Mouse (Mus musculus): ENCODE data around the gene Setd7. TPM values are rescaled to one million over a fixed set of nuclear protein-coding genes. Genes with fewer than 3 reads are reported as not detected.

Setd7 gene
- 21.7 and 23.6 TPM in 2 replicates for total RNA-seq (2012; rRNA removed)
- total RNA-seq (2014; rRNA removed) = 16.2 and 16.6 TPM in 2 replicates
- polyA plus RNA-seq (2012; ENCODE audit: insufficient read length, low read depth) = 28.9 and 34.3 TPM in 2 replicates

DNA sequence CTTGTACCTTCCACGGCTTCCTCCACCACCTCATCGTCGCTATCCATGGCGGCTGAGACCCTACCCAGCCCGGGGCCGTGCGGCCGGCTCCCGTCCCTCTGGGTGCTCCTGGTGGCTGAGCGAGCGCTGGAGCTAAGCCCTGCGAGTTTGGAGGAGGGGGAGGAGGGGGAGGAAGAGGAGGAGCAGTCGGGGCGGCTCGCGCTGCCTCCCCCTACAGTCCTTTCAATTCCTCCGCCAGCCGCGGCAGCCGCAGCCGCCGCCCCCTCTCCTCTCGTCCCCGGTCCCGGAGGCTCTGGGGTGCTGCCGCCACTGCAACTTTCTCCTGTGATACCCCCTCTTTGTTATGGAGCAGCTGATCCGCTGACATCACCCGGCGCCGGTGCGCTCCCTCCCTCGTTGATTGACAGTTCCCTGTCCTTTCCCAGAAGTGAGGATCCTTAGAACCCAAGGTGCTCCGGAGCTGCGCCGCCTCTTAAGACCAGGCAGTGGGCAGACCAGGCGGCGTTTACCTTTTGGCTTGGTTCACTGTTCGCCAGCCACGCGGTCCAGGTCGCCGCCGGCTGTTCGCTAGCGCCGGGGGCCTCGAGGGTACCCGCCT is at the start of gene Setd7:
Setd7 (minus strand) TSS at position 369 of the 598 bp plus-strand sequence.
- Histone ChIP-seq H3K27me3 (replicated peaks) (no peaks in the 10 kb centered on the region), H3K9me3 (replicated peaks; ENCODE audit: low read length) (no peaks in the 10 kb centered on the region), H3K27ac (ENCODE audit: insufficient read depth, low read depth) (peak within 1 kb of the TSS; percentile 84), H3K9ac (ENCODE audit: insufficient read depth, low read depth) (peak within 1 kb of the TSS; percentile 96), H3K4me3 (replicated peaks in 1 of 3; ENCODE audit: low read depth in 2 of 3, low read length in 2 of 3, poor library complexity in 1 of 3) (peak within 1 kb of the TSS; percentile 72 to 89 (median 87)), H3K4me2 (ENCODE audit: insufficient read depth, low read depth, poor library complexity, severe bottlenecking) (peak within 1 kb of the TSS; percentile 77), H3K79me2 (replicated peaks; ENCODE audit: control insufficient read depth, extremely low read depth, insufficient read depth, poor library complexity, severe bottlenecking) (peaks cover 35% of the 10 kb centered on the region), H3K36me3 (replicated peaks in 1 of 2; ENCODE audit: control insufficient read depth in 1 of 2, insufficient read depth in 1 of 2, low read length in 1 of 2) (peaks cover 3 to 24% of the 10 kb centered on the region in 2 experiments), H3K4me1 (ENCODE audit: control insufficient read depth in 1 of 2, insufficient read depth in 2 of 2) (peaks cover 2 to 44% of the 10 kb centered on the region in 2 experiments; a peak in 3 of 4 replicates)
- TF ChIP-seq ZKSCAN1 (IDR thresholded peaks at IDR 0.05; ENCODE audit: borderline replicate concordance, low read depth, low read length) = no peak
- peak; percentile 49 for TF ChIP-seq IRF4 (IDR thresholded peaks at IDR 0.05; ENCODE audit: low read depth, low read length)
- no peak for TF ChIP-seq PAX5 (IDR thresholded peaks at IDR 0.05; ENCODE audit: low read length)
- no peak for TF ChIP-seq POLR2AphosphoS2 (IDR thresholded peaks at IDR 0.05; ENCODE audit: low read depth, low read length)
- TF ChIP-seq KAT2A (IDR thresholded peaks at IDR 0.05; ENCODE audit: insufficient replicate concordance, low read length) = no peak
- no peak for TF ChIP-seq RAD21 (IDR thresholded peaks at IDR 0.05; ENCODE audit: low read depth, low read length)
- 0 out of 2 replicates have a peak, but pooled peaks have one; percentile 21 for TF ChIP-seq MEF2A (IDR thresholded peaks at IDR 0.05; ENCODE audit: borderline replicate concordance, low read depth, low read length)
- TF ChIP-seq TBP (conservative IDR thresholded peaks at IDR 0.05; ENCODE audit: low read depth, low read length) = peak; percentile 73; the same call in 1 of the 2 replicates
- TF ChIP-seq MAFK (IDR thresholded peaks at IDR 0.05; ENCODE audit: insufficient replicate concordance, low read length) = no peak
- TF ChIP-seq SIN3A (IDR thresholded peaks at IDR 0.05; ENCODE audit: low read length) = peak; percentile 82; the same call in 1 of the 2 replicates
- TF ChIP-seq E2F4 (IDR thresholded peaks at IDR 0.05; ENCODE audit: insufficient replicate concordance, low read depth, low read length) = no peak
- no peak; a peak in 1 of 4 replicates for TF ChIP-seq CTCF (conservative IDR thresholded peaks at IDR 0.05 in 1 of 2, IDR thresholded peaks at IDR 0.05 in 1 of 2; ENCODE audit: low read depth in 2 of 2, low read length in 2 of 2)
- TF ChIP-seq GABPA (IDR thresholded peaks at IDR 0.05; ENCODE audit: insufficient replicate concordance, low read depth, low read length) = no peak
- TF ChIP-seq MAX (IDR thresholded peaks at IDR 0.05; ENCODE audit: low read length) = peak; percentile 43; the same call in 1 of the 2 replicates
- TF ChIP-seq MAZ (IDR thresholded peaks at IDR 0.05; ENCODE audit: low read depth, low read length) = peak; percentile 64
- TF ChIP-seq CHD1 (IDR thresholded peaks at IDR 0.05; ENCODE audit: low read depth, low read length) = no peak
- TF ChIP-seq TCF12 (IDR thresholded peaks at IDR 0.05; ENCODE audit: low read depth, low read length) = peak; percentile 76
- TF ChIP-seq BHLHE40 (IDR thresholded peaks at IDR 0.05; ENCODE audit: low read depth, low read length) = no peak; the same call in 1 of the 2 replicates
- TF ChIP-seq ZMIZ1 (IDR thresholded peaks at IDR 0.05; ENCODE audit: low read depth, low read length) = no peak; the same call in 1 of the 2 replicates
- TF ChIP-seq MXI1 (IDR thresholded peaks at IDR 0.05; ENCODE audit: low read depth, low read length) = peak; percentile 25; the same call in 1 of the 2 replicates
- no peak for TF ChIP-seq ELF1 (IDR thresholded peaks at IDR 0.05; ENCODE audit: low read depth, low read length)
- 0 out of 2 replicates have a peak, but pooled peaks have one; percentile 17 for TF ChIP-seq ZNF384 (IDR thresholded peaks at IDR 0.05; ENCODE audit: low read depth, low read length)
- TF ChIP-seq HCFC1 (IDR thresholded peaks at IDR 0.05; ENCODE audit: low read depth, low read length) = no peak
- peak; percentile 75 for TF ChIP-seq POLR2A (IDR thresholded peaks at IDR 0.05; ENCODE audit: low read depth, low read length)
- TF ChIP-seq NELFE (IDR thresholded peaks at IDR 0.05; ENCODE audit: low read depth, low read length) = peak; percentile 78
- TF ChIP-seq EP300 (IDR thresholded peaks at IDR 0.05; ENCODE audit: low read length) = no peak
- TF ChIP-seq USF1 (IDR thresholded peaks at IDR 0.05; ENCODE audit: low read depth, low read length) = no peak
- no peak for TF ChIP-seq USF2 (conservative IDR thresholded peaks at IDR 0.05; ENCODE audit: low read depth, low read length)
- 0 out of 2 replicates have a peak, but pooled peaks have one; percentile 24 for TF ChIP-seq NRF1 (IDR thresholded peaks at IDR 0.05; ENCODE audit: low read depth, low read length)
- TF ChIP-seq CHD2 (IDR thresholded peaks at IDR 0.05; ENCODE audit: low read length) = peak; percentile 78
- TF ChIP-seq ETS1 (conservative IDR thresholded peaks at IDR 0.05; ENCODE audit: low read depth, low read length) = peak; percentile 36; the same call in 1 of the 2 replicates
- TF ChIP-seq MYC (IDR thresholded peaks at IDR 0.05; ENCODE audit: low read depth, low read length) = no peak
- no peak; the same call in 1 of the 2 replicates for TF ChIP-seq RCOR1 (conservative IDR thresholded peaks at IDR 0.05; ENCODE audit: low read depth, low read length)
- TF ChIP-seq UBTF (IDR thresholded peaks at IDR 0.05; ENCODE audit: low read depth, low read length) = peak; percentile 51
- TF ChIP-seq ZC3H11A (IDR thresholded peaks at IDR 0.05; ENCODE audit: low read depth, low read length) = no peak
- no peak for TF ChIP-seq JUND (conservative IDR thresholded peaks at IDR 0.05; ENCODE audit: low read depth, low read length)
- TF ChIP-seq JUN (IDR thresholded peaks at IDR 0.05; ENCODE audit: insufficient read depth, low read depth, low read length) = no peak
- TF ChIP-seq SMC3 (IDR thresholded peaks at IDR 0.05; ENCODE audit: low read depth, low read length) = no peak
- in situ Hi-C loops (cut with MboI; ENCODE audit: low pct_ligation_motif_present, low pct_unique_long_range_greater_than_20kb, low sequenced_read_pairs) (no loop called here), dilution Hi-C loops (cut with MboI; ENCODE audit: extremely low pct_ligation_motif_present, extremely low pct_unique_long_range_greater_than_20kb, low sequenced_read_pairs) (no loop called here)
- DNase-seq (ENCODE audit: extremely low read depth) = peak; percentile 71

Data from CH12.LX (cell line).